Mouse (Mus musculus) kidney, postnatal 0 days (tissue): ENCODE results near the gene Trim41. TPM values are rescaled to one million over a fixed set of nuclear protein-coding genes. Genes with fewer than 3 reads are reported as not detected.

Source experiments
- ATAC-seq: fragments of 200-750 bp; cut with Nextera tagmentation; replicated peaks from 2 replicates; pipeline ENCODE4 v1.8.0; 2017; ENCODE audit warnings: low read depth, moderate number of reproducible peaks, moderate TSS enrichment, moderate library complexity; ENCODE audit not compliant: low FRiP score
- DNase-seq: peaks from one replicate; pipeline ENCODE4 v3.0.0-alpha.2; 2016; ENCODE audit warnings: low spot score
- H3K27ac ChIP-seq: fragments of 300-500 bp; sonication (generic); 2 replicates; pipeline ENCODE4 v1.5.1; 2014; ENCODE audit warnings: mild to moderate bottlenecking
- H3K27me3 ChIP-seq: fragments of 300-500 bp; sonication (generic); 2 replicates; pipeline ENCODE4 v1.6.1; 2014; ENCODE audit warnings: low read length, mixed read lengths; ENCODE audit not compliant: insufficient read depth
- H3K36me3 ChIP-seq: fragments of 300-500 bp; sonication (generic); 2 replicates; pipeline ENCODE4 v1.6.1; 2014; ENCODE audit warnings: low read length, mixed read lengths; ENCODE audit not compliant: insufficient read depth
- H3K4me1 ChIP-seq: fragments of 300-500 bp; sonication (generic); replicated peaks from 2 replicates; pipeline ENCODE4 v1.6.1; 2014; ENCODE audit warnings: antibody characterized with exemption, low read length, mixed read lengths; ENCODE audit not compliant: insufficient read depth
- H3K4me2 ChIP-seq: fragments of 300-500 bp; sonication (generic); 2 replicates; pipeline ENCODE4 v1.6.1; 2014; ENCODE audit warnings: mild to moderate bottlenecking, low read length, moderate library complexity, mixed read lengths
- H3K4me3 ChIP-seq: fragments of 300-500 bp; sonication (generic); replicated peaks from 2 replicates; pipeline ENCODE4 v1.5.1; 2014; ENCODE audit warnings: low read depth, low read length
- H3K9ac ChIP-seq: fragments of 300-500 bp; sonication (generic); 2 replicates; pipeline ENCODE4 v1.6.1; 2014; ENCODE audit warnings: low read depth, low read length
- H3K9me3 ChIP-seq: fragments of 300-500 bp; sonication (generic); replicated peaks from 2 replicates; pipeline ENCODE4 v1.6.1; 2016; ENCODE audit warnings: low read length, inconsistent platforms, mixed read lengths
- CTCF ChIP-seq: IDR thresholded peaks from 2 replicates; pipeline ENCODE4 v1.5.1; 2016; ENCODE audit warnings: antibody characterized with exemption, low read depth, mild to moderate bottlenecking, moderate library complexity
- WGBS: fragments of 180-500 bp; shearing (Covaris S2); extraction: QIAGEN DNeasy Blood & Tissue Kit; methylation state at CpG from one replicate; pipeline ENCODE4 v1.1.7; 2014; 5-methylcytosine and 5-hydroxymethylcytosine counted together
- polyA plus RNA-seq: library from polyadenylated mRNA; unstranded; fragments of >200 nt; fragmentation: Nextera tagmentation; extraction: Ambion mirVana; gene quantifications from 2 replicates; pipeline ENCODE4 v1.2.1, GENCODE M21; 2015

Gene Trim41
- polyA plus RNA-seq, 1 experiment from 2014 or later: 5.2 TPM

DNA sequence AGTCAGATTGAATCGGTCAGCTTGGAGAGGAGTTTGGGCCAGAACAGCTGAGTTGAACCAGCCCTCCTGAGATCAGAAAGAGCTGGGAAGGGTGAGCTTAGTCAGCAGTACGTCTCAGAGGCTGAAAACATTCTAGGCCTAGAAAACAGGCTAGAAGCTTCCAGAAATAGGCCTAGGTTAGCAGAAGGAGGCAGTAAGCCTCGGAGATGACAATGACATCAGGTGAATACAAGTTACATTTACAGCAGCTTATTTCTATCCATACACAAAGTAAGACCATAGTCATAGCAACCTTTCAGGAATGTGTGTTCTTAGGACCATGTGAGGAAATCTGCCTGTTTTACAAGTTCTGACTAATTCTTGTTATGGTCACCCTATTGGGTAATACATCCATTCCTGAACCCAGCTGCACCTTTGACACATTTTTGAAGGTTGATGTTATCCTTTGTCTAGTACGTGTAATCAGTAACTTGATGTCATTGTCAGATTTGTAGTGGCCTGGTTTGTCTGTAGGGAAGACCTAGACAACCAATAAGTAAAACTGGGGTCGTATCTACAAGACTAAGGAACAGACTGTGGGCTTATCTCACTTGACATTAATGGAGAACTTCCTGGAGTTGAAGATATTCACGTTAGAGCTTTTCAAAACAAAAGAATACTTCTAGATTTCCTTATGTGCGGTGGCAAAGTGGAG lies 2.6 kb upstream of the Trim41 start:
- Histone ChIP-seq H3K27me3 (no peaks in the 10 kb centered on the region), H3K27ac (no peak overlapping the region), H3K9me3 (no peaks in the 10 kb centered on the region), H3K36me3 (0 out of 2 replicates have a peak, but pooled peaks cover 7% of the 10 kb centered on the region), H3K4me3 (no peak overlapping the region), H3K4me2 (no peak overlapping the region), H3K4me1 (peaks cover 12% of the 10 kb centered on the region), H3K9ac (no peak overlapping the region)
- no peak for TF ChIP-seq CTCF
- ATAC-seq: no peak
- WGBS: 78% methylated on average over 7 of the region's 7 CpGs
- DNase-seq: no peak

DNA sequence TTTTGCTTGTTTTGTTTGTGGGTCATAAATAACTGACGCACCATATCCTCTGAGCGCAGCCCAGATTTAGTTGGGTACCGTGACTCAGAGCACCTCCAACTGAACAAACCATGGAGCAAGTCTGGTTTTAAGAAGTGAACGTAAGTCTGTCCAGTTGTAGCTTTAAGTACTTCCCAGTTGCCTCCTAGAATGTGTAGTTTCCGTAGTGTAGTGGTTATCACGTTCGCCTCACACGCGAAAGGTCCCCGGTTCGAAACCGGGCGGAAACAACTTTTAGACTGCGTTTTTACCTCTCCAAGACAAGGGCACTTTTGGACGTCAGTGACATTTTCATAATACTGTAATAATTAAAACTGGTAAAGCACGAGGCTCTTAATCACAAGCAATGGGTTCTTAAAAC lies 1.2 kb upstream of the Trim41 start:
- peak overlapping the region; percentile 68 for H3K4me2 ChIP-seq
- no peaks in the 10 kb centered on the region for H3K9me3 ChIP-seq
- H3K36me3 ChIP-seq: 0 out of 2 replicates have a peak, but pooled peaks cover 7% of the 10 kb centered on the region
- H3K9ac ChIP-seq: peak overlapping the region; percentile 93; the same call in 1 of the 2 replicates
- ATAC-seq (no peak), DNase-seq (peak; percentile 92)
- WGBS: under 1% methylated on average over 16 of the region's 16 CpGs
- H3K4me1 ChIP-seq: peaks cover 18% of the 10 kb centered on the region
- TF ChIP-seq CTCF: no peak
- H3K4me3 ChIP-seq: peak overlapping the region; percentile 77
- 0 out of 2 replicates have a peak overlapping the region, but pooled peaks have one; percentile 96 for H3K27ac ChIP-seq
- no peaks in the 10 kb centered on the region for H3K27me3 ChIP-seq

DNA sequence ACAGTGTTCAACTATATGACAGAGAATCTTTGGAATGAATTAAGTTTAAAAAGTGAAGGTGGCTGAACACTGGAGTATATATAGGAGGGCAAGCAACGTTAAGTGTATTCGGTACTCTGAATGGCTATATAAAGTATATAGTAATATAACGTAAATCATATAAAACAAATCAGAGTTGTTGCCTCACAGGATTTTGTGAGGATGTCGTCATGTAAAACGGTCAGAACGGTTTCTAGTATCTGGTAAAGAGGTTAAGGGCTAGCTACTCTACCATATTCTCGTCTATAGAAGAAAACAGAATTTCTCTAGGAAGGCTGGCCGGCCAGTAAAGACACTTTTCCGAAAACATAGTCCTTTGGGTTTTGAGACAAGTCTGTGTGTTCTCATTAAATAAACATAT lies 641 bp upstream of the Trim41 start:
- Histone ChIP-seq H3K9me3 (no peaks in the 10 kb centered on the region), H3K27ac (peak overlapping the region; percentile 96), H3K4me3 (peak overlapping the region; percentile 77), H3K9ac (peak overlapping the region; percentile 93; the same call in 1 of the 2 replicates), H3K4me2 (peak overlapping the region; percentile 68), H3K27me3 (no peaks in the 10 kb centered on the region), H3K36me3 (0 out of 2 replicates have a peak, but pooled peaks cover 7% of the 10 kb centered on the region), H3K4me1 (peaks cover 18% of the 10 kb centered on the region)
- no peak for TF ChIP-seq CTCF
- DNase-seq (peak; percentile 48), ATAC-seq (no peak)
- WGBS: 6% methylated on average over 9 of the region's 9 CpGs

DNA sequence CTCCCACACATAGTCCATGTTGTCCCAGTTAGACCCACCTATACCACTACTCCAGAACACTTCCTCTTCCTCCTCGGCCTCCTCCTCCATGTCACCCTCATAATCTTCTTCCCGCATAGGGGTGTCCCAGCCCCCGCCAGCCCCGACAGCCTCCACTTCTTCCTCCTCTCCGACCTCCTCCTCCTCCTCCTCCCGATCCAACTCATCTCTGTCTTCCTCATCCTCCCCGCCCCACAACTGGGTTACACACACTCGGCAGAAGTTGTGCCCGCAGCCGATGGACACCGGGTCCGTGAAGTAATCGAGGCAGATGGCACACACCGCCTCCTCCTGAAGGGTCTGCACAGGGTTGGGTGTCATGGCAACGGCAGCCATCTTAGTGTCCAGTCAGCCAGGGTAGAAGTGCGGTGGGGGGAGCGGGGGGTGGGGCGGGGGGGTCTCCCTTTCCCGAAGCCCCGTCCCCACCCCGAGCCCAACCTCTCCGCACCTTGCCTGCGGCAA lies 822 bp downstream of the Trim41 start:
- peak overlapping the region; percentile 77 for H3K4me3 ChIP-seq
- peaks cover 18% of the 10 kb centered on the region for H3K4me1 ChIP-seq
- H3K27me3 ChIP-seq: no peaks in the 10 kb centered on the region
- no peaks in the 10 kb centered on the region for H3K9me3 ChIP-seq
- peaks cover 18% of the 10 kb centered on the region; the same call in 1 of the 2 replicates for H3K36me3 ChIP-seq
- H3K9ac ChIP-seq: peak overlapping the region; percentile 93
- H3K4me2 ChIP-seq: peak overlapping the region; percentile 68
- 1% methylated on average over 18 of the region's 23 CpGs for WGBS
- no peak for TF ChIP-seq CTCF
- DNase-seq: peak; percentile 71
- H3K27ac ChIP-seq: peak overlapping the region; percentile 96
- peak; percentile 60 for ATAC-seq

DNA sequence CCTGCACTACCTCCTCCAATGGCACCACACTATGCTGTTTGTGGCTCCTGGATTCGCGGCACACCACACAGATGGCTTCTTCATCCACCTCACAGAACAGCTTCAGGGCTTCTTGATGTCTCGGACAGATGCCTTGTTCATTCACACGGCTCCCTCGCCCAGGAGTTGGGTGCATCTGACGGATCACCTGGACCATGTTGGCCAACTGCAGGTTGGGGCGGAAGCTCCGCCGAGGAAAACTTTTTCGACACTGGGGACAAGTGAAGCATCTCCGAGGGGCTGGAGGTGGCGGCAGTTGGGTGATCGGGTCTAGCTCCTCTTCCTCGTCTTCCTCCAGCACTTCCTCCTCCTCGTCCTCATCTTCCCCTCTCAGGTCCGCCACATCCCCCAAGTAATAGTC lies 1.3 kb downstream of the Trim41 start:
- Histone ChIP-seq H3K27me3 (no peaks in the 10 kb centered on the region), H3K36me3 (peaks cover 22% of the 10 kb centered on the region; the same call in 1 of the 2 replicates), H3K27ac (no peak overlapping the region), H3K4me2 (peak overlapping the region; percentile 68), H3K4me1 (peaks cover 18% of the 10 kb centered on the region), H3K4me3 (peak overlapping the region; percentile 77), H3K9me3 (no peaks in the 10 kb centered on the region), H3K9ac (peak overlapping the region; percentile 93; the same call in 1 of the 2 replicates)
- DNase-seq: no peak
- TF ChIP-seq CTCF: no peak
- no peak for ATAC-seq
- 65% methylated on average over 16 of the region's 16 CpGs for WGBS

DNA sequence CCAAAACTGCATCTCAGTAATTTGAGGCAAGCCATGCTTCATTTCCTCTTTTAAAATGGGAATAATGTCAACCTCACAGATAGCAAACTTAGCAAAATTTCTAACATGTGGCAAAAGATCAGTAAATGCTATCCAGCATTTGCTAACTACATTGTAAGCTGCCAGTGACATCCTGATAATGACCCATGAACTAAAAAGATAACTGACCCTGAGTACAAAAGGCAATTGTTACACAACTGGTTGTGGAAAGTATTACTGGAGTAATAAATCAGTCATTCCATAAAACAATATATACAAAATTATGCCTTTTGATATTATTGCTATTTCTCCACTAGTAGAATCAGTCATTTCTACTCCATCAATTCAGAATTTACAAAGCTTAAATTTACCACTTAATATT lies 3.4 kb downstream of the Trim41 start:
- H3K4me3 ChIP-seq: no peak overlapping the region
- ATAC-seq: no peak
- no peak overlapping the region for H3K27ac ChIP-seq
- peaks cover 37% of the 10 kb centered on the region; the same call in 1 of the 2 replicates for H3K36me3 ChIP-seq
- DNase-seq: no peak
- H3K27me3 ChIP-seq: no peaks in the 10 kb centered on the region
- no peak overlapping the region for H3K9ac ChIP-seq
- H3K4me2 ChIP-seq: no peak overlapping the region
- TF ChIP-seq CTCF: no peak
- H3K4me1 ChIP-seq: peaks cover 18% of the 10 kb centered on the region
- H3K9me3 ChIP-seq: no peaks in the 10 kb centered on the region
